Mouse (Mus musculus) brain, embryonic 14.5 days (tissue): Measurements from ENCODE around the gene Mrps17.

Experiments
- CTCF ChIP-seq: fragments of 200-500 bp; IDR thresholded peaks from 2 replicates; pipeline ENCODE4 v1.5.1; 2012; ENCODE audit warnings: inconsistent platforms, mild to moderate bottlenecking, moderate library complexity, borderline replicate concordance; ENCODE audit not compliant: insufficient read depth, insufficient read length; ENCODE audit errors: extremely low read depth
- POLR2A ChIP-seq: fragments of 200-500 bp; IDR thresholded peaks from 2 replicates; pipeline ENCODE4 v1.6.1; 2012; ENCODE audit warnings: mild to moderate bottlenecking, inconsistent platforms, borderline replicate concordance; ENCODE audit not compliant: poor library complexity, insufficient read depth, insufficient read length, severe bottlenecking; ENCODE audit errors: extremely low read depth

DNA sequence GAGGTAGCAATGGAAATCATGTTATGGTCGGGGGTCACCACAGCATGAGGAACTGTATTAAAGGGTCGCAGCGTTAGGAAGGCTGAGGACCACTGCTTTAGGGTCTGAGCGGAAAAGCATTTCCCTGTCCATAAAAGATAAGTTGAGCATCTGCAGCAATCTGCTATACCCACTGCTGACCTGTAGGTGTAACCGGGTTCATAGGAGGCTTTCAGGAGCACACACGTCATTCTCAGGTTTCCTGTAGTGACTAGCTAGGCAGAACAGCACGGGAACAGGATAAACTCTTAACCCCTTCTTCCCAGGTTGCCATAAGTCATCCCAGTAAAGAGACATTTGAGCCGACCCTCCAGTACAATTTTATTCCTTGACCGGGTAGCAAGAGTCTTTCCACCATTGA, 1.7 kb downstream of the Mrps17 start:
- TF ChIP-seq CTCF = no peak
- no peak for TF ChIP-seq POLR2A
